Mouse (Mus musculus): ENCODE data around the gene Sept3.
"Not testable (repeated sequence)": the region's sequence is repeated elsewhere in the genome, so short reads cannot be mapped to it uniquely, and the experiment has no call there.

Gene Sept3

GRCm38 (mm10) chr15:82274593-82274926 is at the start of gene Sept3:
Gene Sept3, plus strand, starts transcription at chr15:82274893.
- DNase-seq, result no peak

- DNase-seq, result no peak
These were observed 48.9 kb upstream of the Sept3 start for GRCm38 (mm10) chr15:82225769-82226168.

GRCm38 (mm10) chr15:82229542-82230045 is 45.1 kb upstream of the Sept3 start:
- no peak for DNase-seq

- DNase-seq, result no peak
These were observed 44.5 kb upstream of the Sept3 start for GRCm38 (mm10) chr15:82230098-82230611.

GRCm38 (mm10) chr15:82231100-82231499 is 43.6 kb upstream of the Sept3 start:
- DNase-seq, result no peak

- DNase-seq, result no peak
These were observed 42.9 kb upstream of the Sept3 start for GRCm38 (mm10) chr15:82231591-82232378.

GRCm38 (mm10) chr15:82232651-82233050 is 42.0 kb upstream of the Sept3 start:
- DNase-seq, result no peak

GRCm38 (mm10) chr15:82235661-82236060 is 39.0 kb upstream of the Sept3 start:
- no peak for DNase-seq

GRCm38 (mm10) chr15:82236565-82236964 is 38.1 kb upstream of the Sept3 start:
- DNase-seq, result peak; percentile 78

- DNase-seq, result no peak
These were observed 31.4 kb upstream of the Sept3 start for GRCm38 (mm10) chr15:82243311-82243710.

GRCm38 (mm10) chr15:82243742-82244114 is 31.0 kb upstream of the Sept3 start:
- no peak for DNase-seq

GRCm38 (mm10) chr15:82244115-82244804 is 30.4 kb upstream of the Sept3 start, which contains the start of gene Cenpm:
Gene Cenpm, minus strand, starts transcription at chr15:82244748.
- peak; percentile 94 for DNase-seq

GRCm38 (mm10) chr15:82244805-82245161 is 29.9 kb upstream of the Sept3 start:
- not testable (repeated sequence) for DNase-seq

- DNase-seq, result no peak
These were observed 27.4 kb upstream of the Sept3 start for GRCm38 (mm10) chr15:82247131-82247776.

- DNase-seq, result no peak
These were observed 23.1 kb upstream of the Sept3 start for GRCm38 (mm10) chr15:82251579-82251978.

GRCm38 (mm10) chr15:82252097-82252496 is 22.6 kb upstream of the Sept3 start, which contains the start of gene 1500009C09Rik:
Gene 1500009C09Rik, plus strand, starts transcription at chr15:82252397.
- DNase-seq, result no peak

GRCm38 (mm10) chr15:82255248-82255647 is 19.4 kb upstream of the Sept3 start:
- DNase-seq, result peak; percentile 39

- DNase-seq, result peak; percentile 92
These were observed 18.7 kb upstream of the Sept3 start for GRCm38 (mm10) chr15:82255944-82256383.

- DNase-seq, result peak; percentile 65
These were observed 15.2 kb upstream of the Sept3 start for GRCm38 (mm10) chr15:82259510-82259909.

- DNase-seq, result peak; percentile 59
These were observed 8.3 kb upstream of the Sept3 start for GRCm38 (mm10) chr15:82266356-82266755.

GRCm38 (mm10) chr15:82268185-82268584 is 6.5 kb upstream of the Sept3 start:
- DNase-seq, result no peak

GRCm38 (mm10) chr15:82268783-82269182 is 5.9 kb upstream of the Sept3 start:
- DNase-seq, result no peak

- peak; percentile 71 for DNase-seq
These were observed 3.5 kb upstream of the Sept3 start for GRCm38 (mm10) chr15:82271201-82271600.
